Mouse (Mus musculus) CH12F3 (cell line): ENCODE data around the gene Cacna1h.

ENCODE experiments used
- in situ Hi-C: fragments of 300-500 bp; cut with MboI; formaldehyde crosslinking; loops from 2 replicates; pipeline ENCODE4 v1.14.3; 2020; ENCODE audit warnings: low sequenced_read_pairs

Cacna1h gene

DNA sequence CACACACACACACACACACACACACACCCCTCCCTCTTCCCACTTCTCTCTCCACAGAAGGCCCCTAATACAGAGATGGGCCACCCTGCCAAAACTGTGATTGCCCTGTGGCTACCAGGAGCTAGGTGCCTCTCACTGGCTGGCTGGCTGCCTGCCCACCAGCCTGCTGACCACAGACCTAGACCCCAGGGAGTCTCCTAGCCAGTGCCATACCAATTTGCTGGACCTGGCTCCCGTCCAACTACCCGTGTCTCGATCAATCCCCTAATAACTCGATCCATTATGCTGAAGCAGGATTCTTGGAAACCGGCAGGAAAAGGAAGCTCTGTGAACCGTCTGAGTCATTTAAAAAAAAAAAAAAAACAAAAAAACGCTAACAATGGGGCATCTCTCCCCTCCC lies 22.8 kb downstream of the Cacna1h start:
- in situ Hi-C loops = no loop called here

DNA sequence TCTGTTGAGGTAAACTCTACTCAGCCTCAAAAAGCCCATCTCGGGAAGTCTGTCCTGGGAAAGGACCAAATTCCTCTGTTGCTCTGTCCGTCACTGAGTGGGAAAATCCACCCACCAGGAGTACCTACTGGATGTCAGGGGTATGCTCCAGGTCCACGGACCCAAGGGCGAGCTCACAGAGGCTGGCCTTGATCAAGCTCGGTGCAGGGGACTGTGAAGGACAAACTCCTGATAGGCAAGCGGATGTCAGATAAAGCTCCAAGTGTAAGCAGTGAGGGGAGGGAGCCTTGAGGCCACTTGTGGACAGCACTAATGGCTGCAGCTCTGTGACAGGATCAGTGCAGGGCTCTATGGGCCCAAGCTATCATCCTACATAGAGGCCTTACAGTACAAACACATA lies 23.4 kb downstream of the Cacna1h start:
- in situ Hi-C loops = no loop called here

DNA sequence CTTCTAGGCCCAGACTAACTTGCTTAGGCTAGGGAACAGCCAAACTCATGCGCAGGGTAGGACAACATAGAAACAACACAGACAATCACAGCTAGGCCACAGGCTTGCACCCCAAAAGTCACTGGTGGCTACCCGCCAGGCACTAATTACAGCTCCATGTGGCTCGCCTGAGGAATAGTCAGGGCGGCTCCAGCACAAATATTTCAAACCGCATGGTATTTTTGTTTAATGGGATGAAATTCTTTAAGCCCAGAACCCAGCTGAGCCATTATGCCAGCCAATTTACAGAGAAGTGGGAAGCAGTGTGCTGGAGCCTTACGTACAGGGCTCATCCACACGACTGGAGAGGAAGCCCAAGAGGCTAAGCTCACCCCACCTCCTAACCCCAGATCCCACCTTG lies 24.0 kb downstream of the Cacna1h start:
- in situ Hi-C loops = no loop called here

DNA sequence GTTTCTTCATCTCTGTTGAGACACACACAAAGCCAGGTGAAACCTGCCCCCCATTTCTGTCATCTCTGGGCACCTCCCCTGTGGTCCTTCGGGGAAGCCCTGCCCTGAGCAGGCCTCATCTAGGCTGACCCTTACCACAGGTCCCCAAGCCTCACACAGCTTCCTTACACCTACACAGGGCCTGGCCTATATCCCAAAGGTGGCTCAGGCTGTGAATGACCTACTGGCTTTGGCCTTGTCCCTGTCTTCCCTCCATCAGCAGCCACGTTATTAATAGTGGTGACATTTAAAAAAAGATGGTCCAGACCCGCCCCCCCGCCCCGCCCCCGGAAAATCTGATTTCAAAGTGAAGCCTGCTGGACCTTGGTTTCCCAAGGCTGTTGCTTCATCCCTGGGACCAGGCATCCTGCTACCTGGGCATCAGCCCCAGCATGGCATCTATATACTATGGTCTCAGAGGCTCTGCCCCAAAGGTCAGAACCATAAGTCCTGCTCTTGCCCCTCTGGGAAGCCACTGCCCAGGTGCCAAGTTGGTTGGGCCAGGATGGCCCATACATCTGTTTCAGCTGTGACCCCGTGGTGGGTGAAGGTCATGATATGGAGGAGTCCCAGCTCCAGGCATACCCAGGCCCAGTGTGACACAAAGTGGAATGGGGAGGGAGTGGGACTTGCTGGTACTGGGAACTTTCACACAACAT lies 25.1 kb downstream of the Cacna1h start:
- in situ Hi-C loops = no loop called here

DNA sequence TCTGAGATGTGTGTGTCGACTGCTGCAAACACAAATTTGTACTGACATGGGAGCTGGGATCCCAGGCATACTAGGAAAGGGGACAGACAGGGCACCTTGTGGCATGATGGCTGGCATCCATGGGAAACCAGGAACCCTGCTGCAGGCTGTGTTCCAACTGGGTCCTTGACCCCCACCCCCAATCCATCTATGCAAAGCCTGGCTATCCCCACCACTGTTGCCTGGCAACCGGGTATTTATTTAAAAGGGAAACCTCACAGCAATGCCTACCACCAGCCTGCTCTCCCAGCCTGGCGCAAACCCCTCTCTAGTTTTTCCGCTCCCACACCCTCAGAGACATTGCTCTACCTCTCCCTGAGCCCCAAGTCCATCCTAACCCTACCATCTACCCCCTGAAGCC lies 26.2 kb downstream of the Cacna1h start:
- in situ Hi-C loops = no loop called here

DNA sequence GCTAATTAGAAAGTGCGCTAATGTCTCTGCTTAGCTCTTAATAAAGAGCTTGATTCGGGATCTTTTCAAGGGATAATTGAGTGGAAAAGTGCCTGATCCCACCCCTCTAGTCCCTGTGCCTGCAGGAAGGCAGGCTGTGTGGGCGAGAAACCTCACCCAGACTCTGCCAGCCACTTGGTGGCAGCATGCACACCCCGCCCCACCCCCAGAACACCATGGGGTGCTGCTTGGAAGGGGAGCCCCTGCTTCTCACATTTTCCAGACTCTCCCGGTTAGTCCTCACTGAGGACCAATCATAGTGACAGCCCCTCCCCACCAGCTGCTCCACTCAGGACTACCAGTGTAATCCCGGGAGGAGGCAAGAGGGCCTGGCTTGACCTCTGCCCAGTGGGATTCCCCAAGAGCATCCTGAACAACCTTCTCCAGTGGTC lies 27.6 kb downstream of the Cacna1h start:
- in situ Hi-C loops = no loop called here

DNA sequence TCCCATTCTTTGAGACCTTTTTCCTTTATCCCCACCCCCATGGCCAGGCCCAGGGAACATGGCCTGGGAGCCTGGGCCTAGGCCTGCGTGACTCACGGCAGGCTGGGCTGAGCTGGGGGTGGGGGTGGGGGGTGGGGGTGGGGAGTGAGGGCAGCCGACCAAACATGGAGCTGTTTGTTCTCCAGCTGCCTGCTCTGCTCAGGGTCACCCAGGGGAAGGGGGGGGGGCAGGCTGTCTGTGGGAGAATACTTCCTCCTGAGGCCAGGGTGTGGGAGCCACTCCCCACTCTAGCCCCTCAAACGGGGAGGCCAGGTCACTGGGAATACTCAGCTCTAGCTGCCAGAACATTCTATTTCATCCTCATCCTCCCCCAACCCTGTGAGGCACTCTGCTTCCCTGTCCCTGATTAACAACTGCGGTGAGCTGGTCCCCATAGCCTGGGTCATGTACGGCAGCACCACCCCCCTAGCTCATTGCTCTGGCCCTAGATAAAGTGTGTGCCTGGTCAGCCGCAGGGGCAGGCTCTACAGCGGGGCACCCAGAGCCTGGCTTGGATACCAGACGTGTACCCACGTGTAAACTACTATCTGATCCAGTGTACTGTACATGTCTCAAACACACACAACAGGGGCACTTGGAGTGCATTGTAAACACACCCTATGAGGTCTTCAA lies 28.2 kb downstream of the Cacna1h start:
- in situ Hi-C loops = no loop called here

DNA sequence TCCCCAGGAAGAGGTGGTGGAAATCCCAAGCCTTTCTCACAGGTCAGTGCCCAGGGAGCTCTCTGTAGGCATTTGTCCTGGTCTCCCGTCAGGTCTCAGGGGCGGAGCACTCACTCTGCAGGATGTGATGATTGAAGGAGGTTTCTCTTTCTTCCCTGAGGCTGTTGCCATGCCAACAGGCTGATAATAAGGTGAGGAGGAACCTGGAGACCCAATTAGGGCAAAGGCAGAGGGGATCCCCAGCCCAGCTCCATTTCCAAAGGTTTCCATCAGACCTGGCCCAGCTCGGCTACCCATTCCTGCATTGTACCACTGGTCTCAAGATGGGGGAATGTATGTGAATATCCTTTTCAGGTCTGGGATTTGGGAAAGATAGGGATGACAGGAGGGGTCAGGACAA lies 29.4 kb downstream of the Cacna1h start:
- in situ Hi-C loops = loop anchor here (5.0 kb wide), 1 partner anchor 63 kb away; no protein-coding TSS in a partner anchor

DNA sequence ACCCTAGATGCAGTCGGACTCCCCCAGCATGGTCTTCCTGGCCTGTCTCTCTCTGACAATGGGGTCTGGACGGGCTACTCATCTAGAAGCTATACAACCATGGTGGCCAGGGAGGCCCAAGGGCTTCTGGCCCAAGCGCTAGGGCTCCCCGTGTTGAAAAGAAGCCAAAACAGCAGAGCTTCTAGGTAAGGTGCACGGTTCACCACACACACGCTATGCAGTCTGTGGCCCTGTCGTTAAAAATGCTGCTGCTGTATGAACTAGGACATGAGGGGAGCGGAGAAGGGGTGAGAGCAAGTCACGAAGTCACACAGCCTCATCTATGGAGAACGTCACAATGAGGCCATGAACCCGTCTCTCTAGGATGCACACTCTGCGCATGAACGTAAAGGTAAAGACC lies 31.4 kb downstream of the Cacna1h start:
- in situ Hi-C loops = loop anchor here (5.0 kb wide), 1 partner anchor 65 kb away; no protein-coding TSS in a partner anchor

DNA sequence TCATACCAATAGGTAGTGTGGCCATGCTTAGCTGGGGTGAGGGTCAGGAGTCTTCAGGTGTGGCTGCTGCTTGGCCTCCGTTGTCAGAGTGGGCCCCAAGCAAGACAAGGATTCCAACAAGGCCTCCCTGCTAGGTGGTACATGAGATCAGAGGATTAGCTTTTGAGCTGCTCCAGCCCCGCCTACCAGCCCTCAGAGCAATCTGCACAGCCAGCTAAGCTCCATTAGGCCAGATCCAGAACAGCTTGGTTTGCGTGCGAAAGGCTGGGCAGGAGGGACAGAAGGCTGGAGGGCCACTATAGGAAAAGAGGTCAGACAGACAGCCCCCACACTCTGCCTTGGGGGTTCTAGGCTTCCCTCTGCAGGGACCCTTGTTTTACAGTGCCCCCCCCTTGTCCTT lies 32.1 kb downstream of the Cacna1h start:
- in situ Hi-C loops = loop anchor here (5.0 kb wide), 1 partner anchor 66 kb away; no protein-coding TSS in a partner anchor

DNA sequence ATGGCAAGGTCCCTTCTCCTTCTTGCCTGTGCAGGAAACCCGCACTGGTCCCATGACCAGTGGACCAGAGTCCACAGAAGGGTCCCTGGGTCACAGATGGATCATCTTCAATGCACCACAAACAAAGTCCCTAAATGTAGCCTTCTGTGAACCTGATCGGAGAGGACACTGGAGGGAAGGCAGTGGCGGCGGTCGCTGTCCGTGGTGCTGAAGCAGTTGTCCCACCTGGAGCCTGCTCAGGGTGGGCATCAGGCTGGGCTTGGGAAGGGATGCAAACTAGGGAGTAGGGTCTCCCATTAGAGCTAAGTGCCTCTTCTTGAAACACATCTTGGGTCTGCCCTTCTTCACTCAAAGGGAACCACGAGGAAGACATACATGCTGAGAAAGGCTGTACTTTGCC lies 33.1 kb downstream of the Cacna1h start:
- in situ Hi-C loops = loop anchor here (5.0 kb wide), 1 partner anchor 67 kb away; no protein-coding TSS in a partner anchor

DNA sequence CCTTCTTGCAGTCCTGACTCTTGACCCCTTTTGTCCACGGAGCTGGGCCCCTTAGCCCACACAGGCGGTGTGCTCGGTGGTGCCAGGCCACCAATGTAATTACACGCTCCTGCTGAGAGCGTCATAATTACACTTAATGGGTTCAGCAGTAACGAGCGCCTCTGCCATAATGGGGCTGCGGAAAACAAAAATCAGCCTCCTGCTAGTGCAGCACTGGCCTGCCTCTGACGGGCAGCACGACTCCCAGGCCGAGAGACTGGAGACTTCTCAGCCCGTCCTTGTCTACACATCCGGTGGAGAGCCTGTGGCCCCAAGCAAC lies 35.1 kb downstream of the Cacna1h start:
- in situ Hi-C loops = no loop called here

DNA sequence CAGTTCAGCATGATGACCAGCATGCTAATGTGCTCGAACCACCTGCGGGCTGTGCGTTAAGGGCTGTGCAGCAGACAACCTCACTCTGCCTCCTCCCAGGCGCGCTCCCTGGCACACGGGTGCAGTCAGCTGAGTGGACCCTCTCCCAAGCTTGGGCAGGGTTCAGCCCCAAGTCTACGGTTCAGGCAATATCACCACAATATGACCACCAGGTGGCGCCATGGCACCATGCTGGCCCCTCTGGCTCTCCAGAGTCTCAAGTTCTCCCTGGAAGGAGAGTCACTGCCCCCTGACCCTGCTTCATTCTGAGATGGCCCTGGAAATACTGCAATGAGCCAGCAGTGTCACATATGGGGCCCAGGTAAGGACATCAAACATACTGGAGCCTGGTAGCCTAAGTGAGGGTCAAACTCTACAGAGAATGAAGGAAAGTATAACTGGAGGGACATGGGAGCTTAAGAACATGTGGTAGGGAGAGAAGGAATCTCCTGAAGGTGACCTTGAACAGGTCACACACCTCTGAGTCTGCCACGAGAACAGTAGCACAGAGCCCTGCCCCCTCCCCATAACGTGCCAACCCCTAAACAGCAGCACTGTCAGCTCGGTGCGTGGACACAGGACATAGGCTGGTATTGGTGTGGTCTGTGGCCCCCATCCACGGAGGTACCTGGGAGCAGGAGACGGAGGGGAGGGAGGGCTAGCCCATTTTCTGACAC lies 35.6 kb downstream of the Cacna1h start:
- in situ Hi-C loops = no loop called here

DNA sequence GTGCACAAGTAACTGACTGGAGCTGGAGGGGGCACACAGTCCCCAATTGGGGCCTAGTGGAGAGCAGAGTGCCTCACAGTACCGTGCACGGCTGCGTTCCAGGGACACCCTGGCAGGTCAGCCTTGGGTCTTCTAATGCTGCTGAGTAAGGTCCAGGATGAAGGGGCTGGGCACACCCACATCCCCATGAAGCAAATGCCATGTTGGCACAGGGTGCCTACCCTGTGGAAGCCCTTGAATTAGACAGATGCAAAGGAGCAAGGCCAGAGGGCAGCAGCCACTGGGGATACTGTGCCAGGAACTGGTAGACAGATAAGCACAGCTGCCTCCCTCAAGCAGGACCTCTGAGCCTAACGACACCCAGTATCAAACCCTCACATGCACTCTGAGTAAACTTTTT lies 39.1 kb downstream of the Cacna1h start:
- in situ Hi-C loops = no loop called here

DNA sequence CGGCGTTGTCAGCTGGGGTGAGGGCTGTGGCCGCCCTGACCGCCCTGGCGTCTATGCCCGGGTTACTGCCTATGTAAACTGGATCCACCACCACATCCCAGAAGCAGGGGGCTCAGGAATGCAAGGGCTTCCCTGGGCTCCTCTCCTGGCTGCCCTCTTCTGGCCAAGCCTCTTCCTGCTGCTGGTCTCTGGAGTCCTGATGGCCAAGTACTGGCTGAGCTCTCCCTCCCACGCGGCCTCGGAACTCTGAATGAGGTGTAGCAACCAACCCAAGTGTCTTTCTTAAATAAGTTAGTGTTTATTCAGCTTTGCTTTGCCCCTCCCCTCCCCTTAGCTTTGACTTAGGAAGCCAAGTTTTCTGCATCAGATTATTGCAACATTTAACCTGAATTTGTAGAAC lies 59.6 kb downstream of the Cacna1h start:
- in situ Hi-C loops = no loop called here

DNA sequence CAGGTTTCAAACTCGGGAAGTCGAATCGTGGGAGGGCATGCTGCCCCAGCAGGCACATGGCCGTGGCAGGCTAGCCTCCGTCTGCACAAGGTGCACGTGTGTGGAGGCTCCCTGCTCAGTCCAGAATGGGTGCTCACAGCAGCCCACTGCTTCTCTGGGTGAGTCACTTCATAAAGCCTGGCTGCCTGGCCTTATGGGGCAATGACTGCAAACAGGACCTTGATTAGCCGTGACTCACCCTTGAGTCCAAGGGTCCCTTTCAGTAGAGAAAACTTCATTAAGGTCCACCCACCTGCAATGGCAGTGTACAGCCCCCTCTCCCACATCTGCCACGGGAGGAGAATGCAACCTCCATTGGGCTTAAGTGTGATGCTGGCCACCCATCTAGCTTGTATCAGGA lies 61.1 kb downstream of the Cacna1h start:
- in situ Hi-C loops = no loop called here

DNA sequence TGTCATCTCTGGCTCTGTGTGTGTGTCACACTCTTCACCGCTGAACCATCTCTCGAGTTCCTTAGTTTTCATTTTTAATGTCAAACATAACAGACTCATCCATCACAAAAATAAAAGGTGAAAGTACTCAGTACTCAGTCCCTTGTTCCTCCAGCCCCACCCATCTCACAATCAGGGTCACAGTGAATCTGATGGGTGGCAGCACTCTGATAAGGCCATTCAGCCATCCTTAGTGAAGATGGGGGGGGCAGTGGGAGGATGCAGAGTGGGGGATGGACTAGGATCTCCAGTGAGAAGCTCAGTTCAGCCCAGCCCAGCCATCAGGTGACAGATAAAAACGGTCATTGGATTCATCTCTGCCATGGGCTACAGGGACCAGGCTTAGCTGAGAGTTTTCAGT lies 64.6 kb downstream of the Cacna1h start, which contains the start of gene Tpsg1:
TSS of gene Tpsg1 (plus strand) at position 301 of the 400 bp plus-strand sequence.
- in situ Hi-C loops = no loop called here

DNA sequence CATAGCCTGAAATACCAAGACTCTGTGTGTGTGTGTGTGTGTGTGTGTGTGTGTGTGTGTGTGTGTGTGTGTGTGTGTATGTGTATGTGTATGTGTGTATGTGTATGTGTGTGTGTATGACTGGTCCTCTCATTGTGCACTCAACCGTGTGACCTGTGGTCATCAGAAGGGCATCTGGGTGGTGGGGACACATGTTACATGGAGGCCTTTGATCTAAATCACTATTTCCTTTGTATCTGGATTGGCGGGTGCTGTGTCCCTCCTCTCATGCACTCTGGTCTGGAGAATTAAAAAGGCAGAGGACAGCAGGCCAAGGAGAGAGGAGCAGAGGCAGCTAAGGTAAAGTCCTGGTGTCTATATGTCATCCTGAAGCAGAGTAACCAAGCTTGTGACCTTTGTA lies 67.6 kb downstream of the Cacna1h start, which contains the start of gene Tpsb2:
TSS of gene Tpsb2 (plus strand) at position 301 of the 400 bp plus-strand sequence.
- in situ Hi-C loops = no loop called here

DNA sequence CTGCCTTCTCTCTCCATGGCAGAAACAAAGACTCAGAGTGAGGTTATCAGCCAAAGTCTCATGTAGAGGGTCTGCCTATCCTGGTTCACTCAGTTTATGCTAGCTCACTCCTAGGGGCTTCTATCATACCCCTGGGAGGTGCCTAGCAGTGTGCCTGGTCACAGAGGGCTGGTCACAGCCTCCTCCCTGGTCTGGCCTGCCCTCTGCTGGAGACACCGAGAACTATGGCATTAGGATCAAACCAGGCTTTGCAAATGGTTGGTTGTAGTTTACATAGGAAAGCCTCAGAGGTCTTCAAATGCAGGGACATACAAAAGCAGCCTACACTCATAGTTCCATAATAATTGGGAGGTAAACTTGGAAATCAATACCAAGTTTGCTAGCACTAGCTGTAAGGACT lies 69.9 kb downstream of the Cacna1h start:
- in situ Hi-C loops = no loop called here

DNA sequence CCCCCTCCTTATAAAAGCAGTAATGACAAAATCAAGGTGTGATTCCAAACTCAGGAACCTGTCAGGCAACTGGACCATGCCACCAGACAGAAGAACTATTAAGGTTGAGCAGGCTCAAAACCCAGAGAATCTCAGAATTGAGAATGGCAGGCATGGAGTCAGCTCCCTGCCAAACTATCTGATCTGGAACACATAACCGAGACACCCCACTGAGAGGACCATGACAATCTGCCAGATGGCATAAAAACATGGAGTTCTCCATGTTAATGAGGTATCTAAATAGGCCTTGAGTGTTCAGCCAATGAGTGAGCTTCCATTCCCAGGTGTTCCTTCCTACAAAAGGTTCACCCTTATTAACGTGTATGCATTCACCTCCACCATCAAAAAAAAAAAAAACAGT lies 72.3 kb downstream of the Cacna1h start:
- in situ Hi-C loops = no loop called here

DNA sequence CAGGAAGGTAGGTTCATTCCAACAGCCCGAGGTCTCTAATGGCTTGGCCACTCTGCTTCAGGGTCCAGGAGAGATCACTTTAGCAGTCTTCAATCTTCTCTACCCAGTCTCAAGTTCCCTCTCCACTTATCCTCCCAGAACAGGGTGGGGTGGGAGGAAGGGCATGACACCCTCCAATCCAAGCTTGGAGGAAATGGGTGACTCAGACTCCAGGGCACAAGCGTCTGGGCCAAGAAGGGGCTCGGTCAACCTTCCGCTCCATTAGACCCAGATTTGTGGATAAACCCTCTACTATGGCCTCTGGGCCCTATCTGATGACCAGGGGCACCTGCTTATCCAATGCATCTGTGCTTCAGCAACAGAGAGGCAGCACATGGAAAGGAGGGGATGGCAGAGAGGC lies 88.1 kb downstream of the Cacna1h start, which contains the start of gene Tpsab1:
TSS of gene Tpsab1 (minus strand) at position 101 of the 400 bp plus-strand sequence.
- in situ Hi-C loops = no loop called here

DNA sequence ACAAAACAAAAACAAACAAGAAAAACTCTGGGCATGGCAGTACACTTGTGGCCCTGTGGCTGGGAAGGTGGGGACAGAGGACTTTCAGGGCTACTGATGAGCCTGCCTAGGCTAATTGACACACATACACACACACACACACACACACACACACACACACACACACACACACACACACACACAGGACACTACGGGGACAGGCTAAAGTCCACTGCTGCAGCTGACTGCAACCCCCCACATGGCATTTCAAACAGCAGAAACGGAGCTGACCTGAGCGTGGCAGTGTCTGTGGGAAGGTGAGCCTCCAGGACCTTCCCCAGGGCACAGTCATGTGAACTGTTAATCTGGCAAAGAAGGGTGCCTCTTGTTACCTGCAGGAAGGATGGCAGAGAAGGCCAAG lies 92.1 kb downstream of the Cacna1h start:
- in situ Hi-C loops = no loop called here
